Mouse (Mus musculus) urinary bladder, postnatal 25 days (tissue): ENCODE data around the gene Mtg1.
A peak's percentile ranks its signal among the peaks of the same experiment; 100 is the strongest.
"Not testable (repeated sequence)": the region's sequence is repeated elsewhere in the genome, so short reads cannot be mapped to it uniquely, and the experiment has no call there.

Experiments used
- DNase-seq: peaks from one replicate; pipeline ENCODE4 v3.0.0; 2022; ENCODE audit warnings: low spot score

The Mtg1 gene

DNA sequence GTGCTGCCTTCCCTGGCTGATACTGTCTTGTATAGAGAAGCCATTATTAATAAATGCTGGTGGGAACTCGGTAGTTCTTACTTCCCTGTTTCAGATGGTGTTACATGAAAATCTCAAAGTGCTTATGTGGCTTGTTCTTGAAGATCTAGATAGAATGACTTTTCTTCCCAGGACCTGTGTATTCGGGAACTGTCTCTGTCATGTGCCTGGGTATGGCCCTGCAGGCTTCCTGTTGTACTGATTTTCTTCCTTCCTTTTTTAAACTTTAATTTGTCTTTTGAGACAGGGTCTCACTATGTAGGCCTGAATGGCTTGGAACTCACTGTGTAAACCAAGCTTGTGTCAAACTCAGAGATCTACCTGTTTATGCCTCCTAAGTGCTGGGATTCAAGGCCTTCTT is 9.5 kb upstream of the Mtg1 start:
- DNase-seq = no peak

- not testable (repeated sequence) for DNase-seq
Observed at GRCm38 (mm10) chr7:140132184-140132583, 5.2 kb upstream of the Mtg1 start.

- not testable (repeated sequence) for DNase-seq
Observed at GRCm38 (mm10) chr7:140134033-140134432, 3.3 kb upstream of the Mtg1 start.

DNA sequence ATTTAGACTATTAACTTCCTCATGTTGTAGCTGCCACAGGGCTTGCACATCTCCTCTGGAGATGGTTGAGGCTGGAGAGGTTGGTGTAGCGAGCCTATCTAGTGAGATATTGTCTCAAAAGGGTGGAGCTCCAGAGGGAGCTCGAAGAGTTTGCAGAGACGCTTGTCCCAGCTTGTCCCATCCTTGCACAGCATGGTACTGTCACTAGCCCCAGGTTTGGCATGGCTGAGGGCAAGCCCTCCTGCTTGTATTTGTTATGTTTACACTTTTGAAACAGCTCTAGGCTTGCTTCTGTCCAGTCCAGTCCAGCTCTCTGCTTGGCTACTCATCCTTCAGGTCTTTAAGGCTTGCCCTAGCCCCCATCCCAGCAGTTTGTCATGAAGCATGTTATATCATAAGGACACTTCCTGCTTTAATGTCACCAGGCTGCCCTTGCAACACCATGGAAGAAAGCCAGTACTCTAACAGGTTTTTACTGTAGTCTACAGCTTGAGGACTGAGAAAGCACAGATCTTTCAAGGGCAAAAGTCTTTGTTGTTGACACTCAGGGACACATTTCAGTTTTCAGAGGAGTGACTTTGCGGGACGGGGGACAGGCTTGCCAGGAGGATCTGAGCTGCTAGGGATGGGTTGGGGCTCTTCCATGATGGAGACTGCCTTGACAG is 2.1 kb upstream of the Mtg1 start:
- DNase-seq = no peak

DNA sequence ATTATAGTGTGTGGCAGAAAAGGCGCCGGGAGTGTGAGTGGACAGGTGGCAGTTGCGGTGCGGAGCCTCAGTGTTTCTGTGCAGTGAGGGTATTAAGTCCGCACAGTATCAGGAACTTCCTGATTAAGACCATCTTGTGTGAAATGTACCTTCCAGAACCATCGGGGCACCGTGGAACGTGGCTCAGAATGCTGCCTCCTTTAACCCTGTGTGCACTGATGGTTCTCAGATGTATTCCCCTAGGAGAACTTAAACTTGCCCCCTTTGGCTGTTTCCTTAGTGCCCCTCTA is 602 bp downstream of the Mtg1 start:
- no peak for DNase-seq

GRCm38 (mm10) chr7:140141350-140141749 is 4.0 kb downstream of the Mtg1 start:
- DNase-seq = peak; percentile 61

- no peak for DNase-seq
Observed at GRCm38 (mm10) chr7:140144550-140144949, 7.2 kb downstream of the Mtg1 start.

GRCm38 (mm10) chr7:140153383-140153782 is 16.0 kb downstream of the Mtg1 start:
- DNase-seq = no peak

- no peak for DNase-seq
Observed at GRCm38 (mm10) chr7:140153829-140154217, 16.5 kb downstream of the Mtg1 start.

DNA sequence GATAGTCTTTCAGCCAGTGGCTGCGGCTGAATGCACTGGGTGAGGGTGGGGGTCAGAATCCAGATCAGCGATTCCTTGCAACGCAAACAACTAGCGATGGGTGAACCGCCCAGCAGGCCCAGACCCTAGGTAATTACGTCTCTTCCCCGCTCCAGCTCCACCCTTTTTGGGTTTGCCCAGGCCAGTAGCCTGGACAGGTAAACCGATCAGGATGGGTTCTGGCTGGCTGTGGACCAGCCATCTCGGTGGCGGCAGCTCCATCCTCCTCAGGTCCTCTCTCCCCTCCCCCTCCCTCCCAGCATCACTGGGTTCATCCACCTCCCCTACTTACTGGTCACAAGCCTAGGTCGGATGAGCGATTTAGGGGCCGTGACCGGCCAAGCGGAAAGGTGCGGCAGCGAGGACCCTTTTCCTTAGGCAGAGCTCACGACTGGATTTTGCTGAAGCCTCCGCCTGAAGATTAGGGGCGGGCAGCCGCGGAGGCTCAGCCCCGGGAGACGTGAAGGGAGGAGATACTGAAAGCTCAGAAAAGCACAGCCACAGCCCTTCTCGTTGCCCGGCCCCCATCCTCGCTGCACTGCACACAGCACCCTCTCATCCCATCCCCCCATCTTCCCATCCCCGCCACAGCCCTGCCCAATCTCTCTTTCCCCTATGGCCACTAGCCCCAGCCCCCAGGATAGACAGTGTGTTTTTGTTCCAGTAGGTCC is 17.0 kb downstream of the Mtg1 start, which contains the start of gene Sprn:
Gene Sprn, minus strand, starts transcription at position 660 of the 710 bp plus-strand sequence.
- no peak for DNase-seq

DNA sequence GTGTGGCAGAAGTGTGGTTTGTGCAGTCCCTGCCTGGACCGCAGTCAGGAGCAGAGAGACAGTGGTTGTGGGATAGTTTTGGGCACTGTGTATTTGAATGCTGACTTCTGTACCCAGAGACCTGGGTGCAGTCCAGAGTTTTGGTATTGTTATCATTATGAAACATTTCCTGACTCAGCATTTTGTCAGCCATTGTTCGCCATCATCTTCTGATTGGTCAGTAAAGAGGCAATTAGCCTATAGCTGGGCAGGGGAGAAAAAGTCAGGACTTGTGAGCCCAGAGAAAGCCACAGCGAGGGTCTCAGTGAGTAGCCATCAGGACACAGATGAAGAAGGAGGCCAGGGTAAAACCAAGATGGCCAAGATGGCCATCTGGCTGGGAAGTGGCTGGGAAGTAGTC is 23.0 kb downstream of the Mtg1 start:
- DNase-seq = no peak

DNA sequence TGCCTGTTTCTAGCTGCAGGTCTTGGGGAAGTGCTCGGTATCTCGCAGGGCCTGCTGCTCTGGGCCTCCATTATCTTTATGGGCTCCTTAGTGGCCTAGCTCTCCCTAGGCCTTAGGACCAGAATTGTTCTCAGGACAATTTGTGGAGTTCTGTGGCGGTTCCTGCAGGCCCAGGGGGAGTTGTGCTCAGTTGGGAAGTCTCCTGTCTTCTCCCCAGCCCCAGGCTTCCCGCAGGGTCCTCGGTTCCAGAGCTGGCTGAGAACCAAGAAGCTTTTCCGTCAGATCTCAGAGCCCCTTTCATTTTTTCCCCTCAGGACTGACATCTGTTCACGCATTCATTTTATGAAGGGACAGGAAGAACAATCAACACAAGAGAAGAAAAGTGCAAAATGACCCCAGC is 27.3 kb downstream of the Mtg1 start, which contains the start of gene Olfr522:
Gene Olfr522, minus strand, starts transcription at position 101 of the 400 bp plus-strand sequence.
- no peak for DNase-seq

- no peak for DNase-seq
Observed at GRCm38 (mm10) chr7:140167950-140168349, 30.6 kb downstream of the Mtg1 start.

DNA sequence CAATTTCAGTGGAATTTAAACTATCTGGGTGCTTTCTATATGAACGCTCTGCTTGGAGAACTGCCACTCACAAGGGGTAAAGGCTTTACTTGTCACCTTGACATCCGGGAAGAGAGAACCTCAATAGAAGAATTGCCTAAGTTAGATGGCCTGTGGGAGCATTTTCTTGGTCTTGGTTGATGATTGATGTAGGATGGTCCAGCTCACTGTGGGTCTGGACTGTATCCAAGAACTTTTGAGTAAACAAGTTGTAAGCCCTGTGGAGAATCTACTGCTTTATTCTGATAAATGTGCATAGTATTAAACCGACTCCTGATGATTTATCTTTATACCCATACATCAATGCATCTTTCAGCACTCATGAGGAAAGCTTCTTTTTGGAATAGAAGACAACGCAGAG is 32.0 kb downstream of the Mtg1 start:
- no peak for DNase-seq

- DNase-seq = no peak
Observed at GRCm38 (mm10) chr7:140170863-140171262, 33.5 kb downstream of the Mtg1 start.

DNA sequence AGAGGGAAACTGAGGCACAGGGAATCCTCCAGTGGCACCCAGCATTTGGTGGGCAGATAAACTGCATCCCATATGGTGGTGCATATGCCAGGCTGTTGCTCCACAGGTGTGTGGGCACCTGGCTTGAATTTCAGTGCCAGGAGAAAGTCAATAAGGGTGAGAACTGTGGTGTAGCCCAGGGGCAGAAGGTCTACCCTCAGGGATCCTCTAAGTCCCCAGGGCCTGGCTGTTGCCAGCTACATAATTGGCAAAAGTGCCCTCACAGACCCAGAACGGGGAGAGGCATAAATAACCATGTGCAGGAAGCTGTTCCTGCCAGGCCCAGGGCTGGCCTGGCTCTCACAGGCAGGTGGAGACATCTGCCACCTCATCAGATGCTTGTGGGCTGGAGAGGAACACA is 35.6 kb downstream of the Mtg1 start, which contains the start of gene Olfr523:
Gene Olfr523, plus strand, starts transcription at position 282 of the 400 bp plus-strand sequence.
- no peak for DNase-seq

- no peak for DNase-seq
Observed at GRCm38 (mm10) chr7:140179176-140179575, 41.8 kb downstream of the Mtg1 start.

DNA sequence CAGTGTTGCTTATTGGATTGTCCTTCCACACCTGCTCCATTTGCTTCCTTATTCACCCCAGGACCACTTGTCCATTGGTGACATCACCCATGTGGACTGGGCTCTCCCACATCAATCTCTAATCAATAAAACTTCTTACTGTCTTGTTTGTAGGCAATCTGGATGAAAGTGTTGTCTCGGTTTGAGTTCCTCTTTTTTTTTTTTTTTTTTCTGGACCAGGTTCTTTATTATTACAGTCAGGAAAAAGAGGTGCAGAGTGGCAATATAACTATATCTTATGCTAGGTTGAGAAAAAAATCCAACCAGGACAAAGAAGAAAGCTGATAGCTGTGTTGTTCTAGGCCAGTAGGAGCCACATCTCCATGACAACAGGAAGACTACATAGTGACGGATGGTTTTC is 43.3 kb downstream of the Mtg1 start:
- no peak for DNase-seq

DNA sequence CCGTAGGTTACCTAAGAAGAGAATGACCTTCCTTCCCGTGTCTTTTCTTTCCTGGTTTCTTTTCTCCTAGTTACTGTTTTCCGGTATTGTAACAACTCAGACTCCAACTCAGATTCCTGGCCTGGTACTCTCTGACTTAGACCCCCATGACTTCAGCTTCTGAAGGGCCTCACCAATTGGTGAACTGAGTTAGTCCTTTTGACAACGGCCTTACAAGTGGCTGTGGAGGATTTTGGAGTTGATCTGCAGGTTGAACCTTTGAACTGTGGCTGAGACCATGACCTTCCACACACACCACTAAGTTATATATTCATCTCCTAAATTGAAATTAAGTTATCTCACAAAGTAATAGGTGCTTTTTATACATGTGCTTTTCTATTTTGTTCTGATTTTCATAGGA is 46.8 kb downstream of the Mtg1 start:
- no peak for DNase-seq

GRCm38 (mm10) chr7:140186646-140187620 is 49.6 kb downstream of the Mtg1 start:
- DNase-seq = peak; percentile 9

DNA sequence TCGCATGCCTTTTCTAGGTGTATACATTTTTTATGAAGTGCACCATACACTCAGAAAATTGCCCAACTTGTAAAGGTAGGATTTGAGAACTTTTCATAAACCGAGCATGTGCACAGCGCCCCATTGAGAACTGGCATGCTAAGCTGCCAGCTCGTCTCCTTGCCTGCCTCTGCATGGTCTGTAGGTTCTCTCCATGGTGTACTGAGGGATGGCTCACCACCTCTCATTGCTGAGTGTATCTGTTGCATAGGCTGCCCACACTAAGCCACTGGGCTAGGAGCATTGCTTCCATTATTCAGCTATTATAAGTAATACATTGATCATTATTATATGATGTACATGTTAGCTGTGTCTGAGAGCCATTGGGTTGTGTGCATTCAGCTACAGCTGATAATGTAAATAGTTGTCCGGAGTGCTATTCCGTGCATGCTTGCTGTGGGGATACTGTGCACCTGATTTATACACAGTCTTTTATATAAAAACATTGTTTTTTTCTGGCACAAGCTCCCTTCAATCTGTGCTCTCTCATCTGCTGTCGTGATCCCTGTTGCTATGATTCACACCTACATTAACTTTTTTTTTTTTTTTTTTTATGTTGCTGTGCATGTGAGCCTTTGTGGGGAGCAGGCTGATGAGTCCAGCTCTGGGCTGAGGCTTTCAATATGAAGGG is 50.5 kb downstream of the Mtg1 start:
- no peak for DNase-seq
